Mouse (Mus musculus): ENCODE results near the gene Dnah7a. TPM values are rescaled to one million over a fixed set of nuclear protein-coding genes. Genes with fewer than 3 reads are reported as not detected.

The Dnah7a gene
- under 1 TPM in 1 of 2 experiments, not detected in 1; 0.09 TPM for total RNA-seq (2023)

DNA sequence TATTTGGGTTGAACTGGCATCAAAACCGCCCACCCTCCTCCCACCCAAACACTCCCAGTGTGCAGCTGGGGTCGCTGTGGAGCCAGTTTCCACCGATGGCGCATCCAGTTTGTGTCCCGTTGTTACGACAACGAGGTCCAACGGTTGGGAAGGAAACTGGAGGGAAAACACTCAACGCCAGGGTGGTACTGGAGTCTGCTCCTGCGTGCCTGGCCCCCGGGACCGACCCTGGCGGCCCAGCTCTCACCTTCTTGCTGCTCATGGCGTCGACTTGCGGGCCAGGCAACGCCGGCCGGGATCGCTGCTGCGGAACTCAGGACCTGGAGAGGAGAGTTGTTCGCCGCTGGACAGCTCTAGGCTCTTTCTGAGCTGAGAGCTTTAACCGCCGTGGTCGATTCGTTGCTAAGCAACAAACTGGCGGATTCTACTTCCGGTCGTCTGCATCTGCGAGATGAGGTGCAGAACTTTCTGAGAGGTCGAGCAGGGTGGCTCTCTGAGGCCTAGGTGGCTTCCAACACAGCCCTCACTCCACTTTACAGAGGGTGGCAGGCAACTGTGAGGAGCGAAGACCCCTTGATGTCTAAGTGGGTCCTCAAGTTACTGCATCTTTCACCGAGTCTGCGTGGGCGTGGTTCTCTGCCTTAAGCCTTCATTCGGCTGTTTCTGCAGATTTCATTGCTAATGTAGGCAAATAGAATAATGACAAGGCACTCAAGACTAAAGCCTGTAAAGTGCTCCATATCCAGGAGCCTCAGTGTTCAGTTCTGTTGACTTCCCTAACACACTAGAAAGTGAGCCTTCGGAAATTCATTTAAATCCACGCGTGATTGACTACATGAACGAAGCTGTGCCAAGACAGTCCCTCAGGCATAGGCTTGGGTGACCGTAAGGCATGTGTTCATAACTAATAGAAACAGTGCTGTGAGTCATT lies at the start of gene Dnah7a:
TSS of gene Dnah7a (minus strand) at position 354 of the 931 bp plus-strand sequence.

DNA sequence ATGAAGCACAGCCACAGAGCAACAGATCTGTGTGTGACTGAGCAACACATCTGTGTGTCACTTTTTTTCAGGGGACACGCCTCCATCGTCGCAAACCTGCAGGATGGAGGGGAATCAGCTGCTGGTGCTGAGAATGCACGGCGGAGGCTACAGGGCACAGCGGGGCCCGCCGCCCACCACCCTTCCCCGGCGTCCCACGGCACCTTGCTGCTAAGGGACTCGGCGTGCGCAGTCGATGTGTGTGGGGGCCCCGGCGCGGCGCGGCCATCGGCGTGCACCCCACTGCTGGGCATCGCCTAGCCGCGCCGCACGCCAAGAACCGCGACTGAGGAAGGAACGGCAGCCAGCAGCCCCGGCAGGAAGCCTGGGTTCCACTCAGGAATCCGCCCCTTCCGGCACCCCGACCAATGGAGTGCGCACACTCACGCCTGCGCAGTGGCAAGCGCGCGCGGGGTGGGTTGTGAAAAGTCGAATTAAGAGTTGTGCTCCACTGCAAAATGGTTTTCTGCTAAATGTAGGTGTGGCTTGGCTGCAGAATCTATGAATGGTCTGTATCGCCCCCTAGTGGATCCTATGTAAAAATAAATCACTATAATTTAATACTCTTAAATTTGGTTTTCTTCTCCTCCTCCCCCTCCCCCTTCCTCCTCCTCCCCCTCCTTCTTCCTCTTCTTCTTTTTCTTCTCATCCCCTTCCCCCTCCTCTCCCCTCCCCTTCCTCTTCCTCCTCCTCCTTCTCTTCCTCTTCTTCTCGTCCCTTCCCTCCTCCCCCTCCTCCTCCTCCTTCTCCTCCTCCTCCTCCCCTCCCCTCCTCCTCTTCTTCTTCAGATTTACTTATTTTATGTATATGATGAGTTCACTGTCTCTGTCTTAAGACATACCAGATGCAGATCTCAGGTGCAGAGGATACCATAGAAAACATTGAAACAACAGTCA lies 354.0 kb downstream of the Dnah7a start, which contains the start of the genes Asdurf, Gm28551 and Asnsd1:
TSS of gene Asdurf (minus strand) at position 293 of the 935 bp plus-strand sequence.
TSS of gene Gm28551 (minus strand) at position 341 of the 935 bp plus-strand sequence.
TSS of gene Asnsd1 (minus strand) at position 426 of the 935 bp plus-strand sequence.

Other genes starting within 250 kb of the Dnah7a start
- 100 to 1,000 TPM; 912 to 955 TPM for gene Stk17b, start 78.4 kb upstream of the Dnah7a start, total RNA-seq (2023)